Comparison of ENCODE assay signal across 9 mouse cellular contexts in genomic region chr13:46883381-46883780, GRCm38 (mm10). TPM values are rescaled to one million over a fixed set of nuclear protein-coding genes. Genes with fewer than 3 reads are reported as not detected.
A peak's percentile ranks its signal among the peaks of the same experiment; 100 is the strongest.
DNase-seq lines count a peak whose midpoint lies in the region; ATAC-seq and TF ChIP-seq lines count a peak whose summit lies in the region.
"Had no signal": no experiment of that assay in that cellular context is flagged by ENCODE, and none has a peak within 500 bp of the region (broad histone marks: within the 10 kb centered on the region; RNA-seq: fewer than 3 reads in every experiment).

No protein-coding gene starts in this region.

- DNase-seq in urinary bladder, adult 18-20 months (ENCODE audit: low spot score in 2 of 2), result peak; percentile 17 to 62
- DNase-seq in urinary bladder, adult 2 months (ENCODE audit: low spot score), result no peak
- DNase-seq in heart, adult 9 months (ENCODE audit: low spot score in 2 of 2), result peak; percentile 89 to 90
- DNase-seq in kidney, postnatal 25 days, result peak; percentile 62 to 82
- peak; percentile 48 for DNase-seq in stomach, postnatal 0 days (ENCODE audit: low spot score)
- DNase-seq in layer of hippocampus, adult 9-10 months (ENCODE audit: low spot score), result no peak
- no peak for DNase-seq in spleen, postnatal 10 days (ENCODE audit: low spot score in 2 of 2)
- no peak for DNase-seq in testis, postnatal 14 days (ENCODE audit: low spot score)

- WGBS in stomach, postnatal 0 days, result 33% methylated on average over 10 of the region's 10 CpGs

- no peaks in the 10 kb centered on the region for H3K9me3 ChIP-seq in stomach, postnatal 0 days (ENCODE audit: control insufficient read depth, low read length)
- H3K9me3 ChIP-seq: G1E had no signal

- H3K27me3 ChIP-seq in stomach, postnatal 0 days (ENCODE audit: control insufficient read depth, insufficient read depth, low read length), result no peaks in the 10 kb centered on the region

- no peak overlapping the region for H3K4me3 ChIP-seq in stomach, postnatal 0 days (ENCODE audit: low read depth, low read length)

- peaks cover 10% of the 10 kb centered on the region for H3K4me1 ChIP-seq in stomach, postnatal 0 days (replicated peaks; ENCODE audit: control insufficient read depth, insufficient read depth)

- peak; percentile 82 for ATAC-seq in stomach, postnatal 0 days (ENCODE audit: low FRiP score, low TSS enrichment)

- TF ChIP-seq CTCF in stomach, postnatal 0 days (IDR thresholded peaks at IDR 0.05; ENCODE audit: low read depth), result no peak

- no peak overlapping the region for H3K4me2 ChIP-seq in stomach, postnatal 0 days (replicated peaks; ENCODE audit: low read depth)

- no peak for TF ChIP-seq EP300 in stomach, postnatal 0 days (optimal IDR thresholded peaks at IDR 0.05)

- no peaks in the 10 kb centered on the region for H3K36me3 ChIP-seq in stomach, postnatal 0 days (ENCODE audit: control insufficient read depth, insufficient read depth, low read length)
- H3K36me3 ChIP-seq: G1E had no signal

- no peak overlapping the region for H3K9ac ChIP-seq in stomach, postnatal 0 days (ENCODE audit: low read length)

- H3K27ac ChIP-seq in stomach, postnatal 0 days (replicated peaks), result peak overlapping the region; percentile 53

RNA-seq across cellular contexts. Expression of gene Kif13a, which starts 46.3 kb away (rescaled TPM):
- 25.5 and 35.3 TPM in 2 replicates for polyA plus RNA-seq in urinary bladder, adult 2 months (2012; rRNA removed)
- polyA plus RNA-seq in stomach, postnatal 0 days (2015; fragmentation: Nextera tagmentation; extraction: Ambion mirVana), result 12.8 and 13.5 TPM in 2 replicates
- polyA plus RNA-seq: G1E had no signal

Comparison
In these comparisons a context has a peak if more than half of its experiments do, and no peak if none do; other contexts are left out.
1. DNase-seq: peak in urinary bladder, adult 18-20 months (2 of 2), heart, adult 9 months (2 of 2), kidney, postnatal 25 days (2 of 2) and stomach, postnatal 0 days (single experiment); none in urinary bladder, adult 2 months (single experiment), layer of hippocampus, adult 9-10 months (single experiment), spleen, postnatal 10 days (0 of 2) and testis, postnatal 14 days (single experiment).